Mouse (Mus musculus) neural tube, embryonic 14.5 days (tissue): ENCODE results near the gene Usp12. TPM values are rescaled to one million over a fixed set of nuclear protein-coding genes. Genes with fewer than 3 reads are reported as not detected.

Source experiments
- ATAC-seq: fragments of 200-750 bp; cut with Nextera tagmentation; 2 replicates; pipeline ENCODE4 v1.8.0; 2017; ENCODE audit warnings: low read depth, mild to moderate bottlenecking, moderate TSS enrichment, moderate library complexity
- H3K27ac ChIP-seq: fragments of 300-500 bp; sonication (generic); 2 replicates; pipeline ENCODE4 v1.5.1; 2014; ENCODE audit warnings: low read depth, mild to moderate bottlenecking, control low read depth, low read length, moderate library complexity, mixed read lengths
- H3K27me3 ChIP-seq: fragments of 300-500 bp; sonication (generic); 2 replicates; pipeline ENCODE4 v1.6.1; 2014; ENCODE audit warnings: low read length; ENCODE audit not compliant: control insufficient read depth, insufficient read depth
- H3K36me3 ChIP-seq: fragments of 300-500 bp; sonication (generic); 2 replicates; pipeline ENCODE4 v1.6.1; 2014; ENCODE audit warnings: low read length, mixed read lengths; ENCODE audit not compliant: control insufficient read depth, insufficient read depth
- H3K4me1 ChIP-seq: fragments of 300-500 bp; sonication (generic); 2 replicates; pipeline ENCODE4 v1.6.1; 2014; ENCODE audit warnings: low read length; ENCODE audit not compliant: control insufficient read depth, insufficient read depth
- H3K4me2 ChIP-seq: fragments of 300-500 bp; sonication (generic); 2 replicates; pipeline ENCODE4 v1.6.1; 2014; ENCODE audit warnings: mild to moderate bottlenecking, low read depth, low read length, control low read depth
- H3K4me3 ChIP-seq: fragments of 300-500 bp; sonication (generic); 2 replicates; pipeline ENCODE4 v1.5.1; 2014; ENCODE audit warnings: low read depth, low read length, control low read depth, mixed read lengths
- H3K9ac ChIP-seq: fragments of 300-500 bp; sonication (generic); replicated peaks from 2 replicates; pipeline ENCODE4 v1.6.1; 2014; ENCODE audit warnings: low read depth, mild to moderate bottlenecking, control low read depth, low read length, mixed read lengths
- H3K9me3 ChIP-seq: fragments of 300-500 bp; sonication (generic); 2 replicates; pipeline ENCODE4 v1.6.1; 2016; ENCODE audit warnings: low read length; ENCODE audit not compliant: control insufficient read depth
- WGBS: fragments of 180-500 bp; shearing (Covaris S2); extraction: QIAGEN DNeasy Blood & Tissue Kit; methylation state at CpG from one replicate; pipeline ENCODE4 v1.1.7; 2014; 5-methylcytosine and 5-hydroxymethylcytosine counted together
- polyA plus RNA-seq: library from polyadenylated mRNA; unstranded; fragments of >200 nt; fragmentation: Nextera tagmentation; extraction: Ambion mirVana; gene quantifications from 2 replicates; pipeline ENCODE4 v1.2.1, GENCODE M21; 2014

Gene Usp12
- polyA plus RNA-seq, 1 experiment from 2014 or later = 11.5 TPM

- Histone ChIP-seq H3K4me2 (no peak overlapping the region), H3K9me3 (no peaks in the 10 kb centered on the region), H3K27ac (no peak overlapping the region), H3K4me3 (no peak overlapping the region), H3K36me3 (no peaks in the 10 kb centered on the region), H3K9ac (no peak overlapping the region), H3K27me3 (no peaks in the 10 kb centered on the region), H3K4me1 (no peaks in the 10 kb centered on the region)
- 83% methylated on average over 10 of the region's 10 CpGs for WGBS
- ATAC-seq = no peak
Measured at GRCm38 (mm10) chr5:146700099-146700498, 94.7 kb downstream of the Usp12 start.

- no peak overlapping the region for H3K9ac ChIP-seq
- 84% methylated on average over 4 of the region's 4 CpGs for WGBS
- H3K4me2 ChIP-seq = no peak overlapping the region
- H3K4me1 ChIP-seq = no peaks in the 10 kb centered on the region
- no peak overlapping the region for H3K4me3 ChIP-seq
- no peak overlapping the region for H3K27ac ChIP-seq
- H3K36me3 ChIP-seq = no peaks in the 10 kb centered on the region
- H3K9me3 ChIP-seq = no peaks in the 10 kb centered on the region
- ATAC-seq = no peak
- H3K27me3 ChIP-seq = no peaks in the 10 kb centered on the region
Measured at GRCm38 (mm10) chr5:146699433-146700019, 95.3 kb downstream of the Usp12 start.

GRCm38 (mm10) chr5:146695543-146695942, 99.3 kb downstream of the Usp12 start:
- no peak overlapping the region for H3K4me3 ChIP-seq
- WGBS = 83% methylated on average over 5 of the region's 5 CpGs
- ATAC-seq = no peak
- no peaks in the 10 kb centered on the region for H3K4me1 ChIP-seq
- no peaks in the 10 kb centered on the region for H3K27me3 ChIP-seq
- no peak overlapping the region for H3K4me2 ChIP-seq
- H3K27ac ChIP-seq = no peak overlapping the region
- no peaks in the 10 kb centered on the region for H3K36me3 ChIP-seq
- H3K9me3 ChIP-seq = no peaks in the 10 kb centered on the region
- H3K9ac ChIP-seq = no peak overlapping the region

- Histone ChIP-seq H3K4me1 (no peaks in the 10 kb centered on the region), H3K4me3 (no peak overlapping the region), H3K4me2 (no peak overlapping the region), H3K27ac (no peak overlapping the region), H3K36me3 (no peaks in the 10 kb centered on the region), H3K9ac (no peak overlapping the region), H3K27me3 (no peaks in the 10 kb centered on the region), H3K9me3 (no peaks in the 10 kb centered on the region)
- 73% methylated on average over 5 of the region's 5 CpGs for WGBS
- ATAC-seq = no peak
Measured at GRCm38 (mm10) chr5:146692976-146693361, 101.8 kb downstream of the Usp12 start.

DNA sequence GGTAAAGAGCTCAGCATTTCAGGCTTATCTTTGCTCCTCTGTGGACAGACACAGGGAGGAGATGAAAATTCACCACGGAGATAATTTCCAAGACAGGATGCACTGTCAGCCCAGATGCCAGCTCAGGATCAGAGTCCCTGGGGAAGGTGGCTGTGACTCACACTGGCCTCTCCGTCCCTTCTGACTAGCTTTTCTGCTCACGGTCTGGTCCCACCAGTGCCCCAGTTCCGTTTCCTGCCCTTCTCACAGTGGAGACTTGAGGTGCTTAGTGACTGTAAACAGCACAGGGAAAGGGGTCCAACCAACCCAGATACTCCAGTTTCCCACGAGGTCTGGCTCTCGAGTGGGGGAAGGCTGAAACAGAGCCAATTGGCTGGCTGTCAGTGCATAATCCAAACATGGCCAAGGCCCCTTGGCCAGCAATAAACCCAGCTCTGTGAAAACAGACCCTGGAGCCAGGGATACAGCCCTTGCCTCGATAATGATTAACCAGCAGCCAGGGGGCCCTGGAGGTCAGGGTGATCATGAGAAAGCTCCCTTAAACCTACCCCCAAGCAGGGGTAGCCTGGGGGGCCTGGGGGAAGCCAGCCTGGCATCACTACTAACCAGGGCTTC, 102.3 kb downstream of the Usp12 start:
- Histone ChIP-seq H3K36me3 (no peaks in the 10 kb centered on the region), H3K9ac (no peak overlapping the region), H3K4me2 (no peak overlapping the region), H3K9me3 (no peaks in the 10 kb centered on the region), H3K4me1 (no peaks in the 10 kb centered on the region), H3K27me3 (no peaks in the 10 kb centered on the region), H3K4me3 (no peak overlapping the region), H3K27ac (no peak overlapping the region)
- 27% methylated on average over 7 of the region's 7 CpGs for WGBS
- no peak for ATAC-seq

DNA sequence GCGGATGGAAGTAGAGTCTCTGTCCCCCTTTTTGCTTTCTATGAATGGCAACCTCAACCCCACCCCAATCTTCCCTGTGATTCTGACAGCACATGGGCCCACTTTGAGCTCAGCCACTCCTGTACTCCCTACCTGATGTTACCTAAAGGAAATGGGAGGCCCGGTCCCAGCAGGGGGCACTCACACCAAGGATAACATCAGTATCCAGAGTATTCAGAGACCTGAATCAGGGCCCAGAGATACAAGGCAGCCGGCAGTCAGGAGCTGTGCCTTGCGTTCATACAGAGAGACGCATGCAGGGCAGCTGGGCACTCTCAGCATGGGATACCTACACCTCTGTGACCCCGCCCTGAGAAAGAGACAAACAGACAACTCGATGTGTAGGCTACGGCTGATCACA, 103.1 kb downstream of the Usp12 start:
- Histone ChIP-seq H3K4me3 (no peak overlapping the region), H3K27me3 (no peaks in the 10 kb centered on the region), H3K27ac (no peak overlapping the region), H3K4me2 (no peak overlapping the region), H3K9me3 (no peaks in the 10 kb centered on the region), H3K36me3 (no peaks in the 10 kb centered on the region), H3K4me1 (no peaks in the 10 kb centered on the region), H3K9ac (no peak overlapping the region)
- 72% methylated on average over 8 of the region's 8 CpGs for WGBS
- no peak for ATAC-seq

- Histone ChIP-seq H3K4me2 (no peak overlapping the region), H3K27ac (no peak overlapping the region), H3K36me3 (no peaks in the 10 kb centered on the region), H3K9me3 (no peaks in the 10 kb centered on the region), H3K4me1 (0 out of 2 replicates have a peak, but pooled peaks cover 6% of the 10 kb centered on the region), H3K9ac (no peak overlapping the region), H3K4me3 (no peak overlapping the region), H3K27me3 (no peaks in the 10 kb centered on the region)
- WGBS = 33% methylated on average over 17 of the region's 17 CpGs
- no peak for ATAC-seq
Measured at GRCm38 (mm10) chr5:146687541-146688313, 107.1 kb downstream of the Usp12 start.

DNA sequence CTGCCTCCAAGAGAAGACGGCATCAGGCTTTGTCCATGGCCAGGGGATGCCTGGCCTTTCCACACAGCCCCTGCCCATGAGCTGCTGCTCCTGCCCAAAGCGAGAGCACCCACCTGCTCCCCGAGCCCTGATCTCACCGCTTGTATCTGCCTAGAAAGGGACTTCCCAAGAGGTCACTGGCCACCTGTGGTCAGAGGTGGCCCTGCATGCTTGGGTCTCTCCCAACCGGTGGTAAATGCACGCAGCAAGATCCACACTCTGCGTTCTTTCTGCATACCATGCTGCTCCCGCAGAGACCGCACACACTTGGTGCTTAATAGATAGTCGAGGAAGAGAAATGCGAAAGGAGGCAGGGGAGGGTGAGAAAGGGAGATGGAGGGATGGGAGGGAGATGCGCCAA, 107.9 kb downstream of the Usp12 start:
- Histone ChIP-seq H3K4me2 (no peak overlapping the region), H3K27ac (no peak overlapping the region), H3K9me3 (no peaks in the 10 kb centered on the region), H3K4me3 (no peak overlapping the region), H3K4me1 (0 out of 2 replicates have a peak, but pooled peaks cover 6% of the 10 kb centered on the region), H3K36me3 (no peaks in the 10 kb centered on the region), H3K9ac (no peak overlapping the region), H3K27me3 (no peaks in the 10 kb centered on the region)
- no peak for ATAC-seq
- 79% methylated on average over 12 of the region's 12 CpGs for WGBS
